Mouse (Mus musculus) forebrain, embryonic 16.5 days (tissue): Measurements from ENCODE around the gene Ppp1cc. TPM values are rescaled to one million over a fixed set of nuclear protein-coding genes. Genes with fewer than 3 reads are reported as not detected.

Experiments used
- polyA plus RNA-seq: library from polyadenylated mRNA; unstranded; fragments of >200 nt; fragmentation: Nextera tagmentation; extraction: Ambion mirVana; gene quantifications from 2 replicates; pipeline ENCODE4 v1.2.1, GENCODE M21; 2015

Gene Ppp1cc
- polyA plus RNA-seq, 1 experiment from 2014 or later, result 252 TPM

Other genes with a start within 250 kb of the Ppp1cc start
- 32.0 and 36.2 TPM in 2 replicates for gene Cux2, start 108.2 kb upstream of the Ppp1cc start, polyA plus RNA-seq
- 0.44 and 1.0 TPM in 2 replicates for gene Myl2, start 57.3 kb upstream of the Ppp1cc start, polyA plus RNA-seq
- gene Ccdc63, start 17.5 kb upstream of the Ppp1cc start, polyA plus RNA-seq, result not detected in 2 replicates
- gene Hvcn1, start 48.5 kb downstream of the Ppp1cc start, polyA plus RNA-seq, result 1.2 and 1.7 TPM in 2 replicates
- gene Tctn1, start 106.2 kb downstream of the Ppp1cc start, polyA plus RNA-seq, result 3.6 and 4.8 TPM in 2 replicates
- gene Pptc7, start 126.1 kb downstream of the Ppp1cc start, polyA plus RNA-seq, result 8.2 and 8.5 TPM in 2 replicates
- gene Rad9b, start 196.0 kb downstream of the Ppp1cc start, polyA plus RNA-seq, result 19.2 and 19.7 TPM in 2 replicates
- gene Vps29, start 196.1 kb downstream of the Ppp1cc start, polyA plus RNA-seq, result 264 and 288 TPM in 2 replicates
- 50.0 and 57.0 TPM in 2 replicates for gene Gpn3, start 213.6 kb downstream of the Ppp1cc start, polyA plus RNA-seq
- 122 and 124 TPM in 2 replicates for gene Fam216a, start 214.1 kb downstream of the Ppp1cc start, polyA plus RNA-seq
- gene Arpc3, start 233.6 kb downstream of the Ppp1cc start, polyA plus RNA-seq, result 161 and 219 TPM in 2 replicates